In the genomic region with DNA sequence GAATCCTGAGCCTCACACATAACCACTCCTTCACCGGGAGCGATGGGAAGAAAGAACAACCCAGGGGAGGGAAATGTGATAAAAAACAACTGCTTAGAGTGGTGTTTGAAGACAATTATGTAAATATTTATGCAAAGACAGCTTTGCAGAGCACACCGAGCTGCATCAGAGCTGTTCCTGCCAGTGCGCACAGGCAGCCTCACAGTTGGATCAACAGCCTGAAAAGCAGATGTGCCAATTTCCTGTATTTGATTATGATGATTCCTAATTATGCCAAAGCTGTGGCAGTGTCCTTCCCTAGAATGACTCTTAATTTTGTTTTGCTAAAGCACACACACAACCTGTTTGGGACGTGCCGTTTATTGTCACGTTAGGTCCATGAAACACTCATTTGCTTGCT, we compare ENCODE assay signal across 29 mouse cellular contexts. TPM values are rescaled to one million over a fixed set of nuclear protein-coding genes. Genes with fewer than 3 reads are reported as not detected.
A peak's percentile ranks its signal among the peaks of the same experiment; 100 is the strongest.
DNase-seq lines count a peak whose midpoint lies in the region; ATAC-seq lines count a peak whose summit lies in the region.
"Had no signal": no experiment of that assay in that cellular context is flagged by ENCODE, and none has a peak within 500 bp of the region (broad histone marks: within the 10 kb centered on the region; RNA-seq: fewer than 3 reads in every experiment).

No protein-coding gene starts in this region.

- no peak overlapping the region for H3K4me3 ChIP-seq in forebrain, embryonic 15.5 days
- no peak overlapping the region for H3K4me3 ChIP-seq in forebrain, embryonic 12.5 days (replicated peaks)
- no peak overlapping the region for H3K4me3 ChIP-seq in neural tube, embryonic 14.5 days (ENCODE audit: low read depth, low read length)
- H3K4me3 ChIP-seq: embryonic facial prominence, embryonic 12.5 days; heart, embryonic 15.5 days; limb, embryonic 10.5 days; liver, embryonic 15.5 days; myocyte; neural tube, embryonic 15.5 days; stomach, embryonic 15.5 days had no signal

- H3K27me3 ChIP-seq in forebrain, embryonic 15.5 days = no peaks in the 10 kb centered on the region
- H3K27me3 ChIP-seq in forebrain, embryonic 12.5 days = no peaks in the 10 kb centered on the region
- no peaks in the 10 kb centered on the region for H3K27me3 ChIP-seq in neural tube, embryonic 14.5 days (ENCODE audit: control insufficient read depth, insufficient read depth, low read length)
- H3K27me3 ChIP-seq: embryonic facial prominence, embryonic 12.5 days; heart, embryonic 15.5 days; liver, embryonic 15.5 days; neural tube, embryonic 15.5 days; Patski; stomach, embryonic 15.5 days had no signal

- DNase-seq in layer of hippocampus, postnatal 10 days (ENCODE audit: low spot score in 2 of 2) = peak; percentile 15 to 25
- no peak for DNase-seq in layer of hippocampus, postnatal 25 days (ENCODE audit: extremely low spot score in 1 of 2, low spot score in 1 of 2)
- DNase-seq in neural tube, embryonic 10.5 days (ENCODE audit: extremely low spot score, low spot score) = no peak
- no peak for DNase-seq in spleen, postnatal 10 days (ENCODE audit: low spot score in 2 of 2)
- no peak for DNase-seq in thymus, postnatal 4 days
- DNase-seq: cerebellum, adult 2 months; cerebellum, postnatal 25 days; heart, postnatal 36 days; kidney, adult 18-20 months; kidney, postnatal 4 days; liver; right cerebral cortex, adult 18-20 months; right cerebral cortex, postnatal 4 days; thymus, postnatal 25 days had no signal

- H3K27ac ChIP-seq in forebrain, embryonic 15.5 days (replicated peaks) = no peak overlapping the region
- no peak overlapping the region for H3K27ac ChIP-seq in forebrain, embryonic 12.5 days
- no peak overlapping the region for H3K27ac ChIP-seq in neural tube, embryonic 14.5 days (ENCODE audit: low read depth, low read length)
- H3K27ac ChIP-seq: embryonic facial prominence, embryonic 12.5 days; heart, embryonic 15.5 days; limb, embryonic 10.5 days; liver, embryonic 15.5 days; macrophage; neural tube, embryonic 15.5 days; stomach, embryonic 15.5 days had no signal

- 38% methylated on average over 7 of the region's 7 CpGs for WGBS in forebrain, embryonic 15.5 days
- WGBS in forebrain, embryonic 12.5 days = 62% methylated on average over 7 of the region's 7 CpGs
- WGBS in neural tube, embryonic 14.5 days = 48% methylated on average over 7 of the region's 7 CpGs

- no peak overlapping the region for H3K9ac ChIP-seq in forebrain, embryonic 15.5 days (replicated peaks)
- H3K9ac ChIP-seq in forebrain, embryonic 12.5 days = no peak overlapping the region
- no peak overlapping the region for H3K9ac ChIP-seq in neural tube, embryonic 14.5 days (replicated peaks; ENCODE audit: low read depth, low read length)
- H3K9ac ChIP-seq: embryonic facial prominence, embryonic 12.5 days; heart, embryonic 15.5 days; liver, embryonic 15.5 days; neural tube, embryonic 15.5 days; stomach, embryonic 15.5 days had no signal

- no peak overlapping the region for H3K4me2 ChIP-seq in forebrain, embryonic 15.5 days (replicated peaks)
- no peak overlapping the region for H3K4me2 ChIP-seq in forebrain, embryonic 12.5 days
- H3K4me2 ChIP-seq in neural tube, embryonic 14.5 days (ENCODE audit: low read depth, low read length) = no peak overlapping the region
- H3K4me2 ChIP-seq: embryonic facial prominence, embryonic 12.5 days; heart, embryonic 15.5 days; liver, embryonic 15.5 days; neural tube, embryonic 15.5 days; stomach, embryonic 15.5 days had no signal

- H3K36me3 ChIP-seq in forebrain, embryonic 15.5 days = no peaks in the 10 kb centered on the region
- H3K36me3 ChIP-seq in forebrain, embryonic 12.5 days (replicated peaks) = no peaks in the 10 kb centered on the region
- no peaks in the 10 kb centered on the region for H3K36me3 ChIP-seq in neural tube, embryonic 14.5 days (ENCODE audit: control insufficient read depth, insufficient read depth, low read length)
- H3K36me3 ChIP-seq: embryonic facial prominence, embryonic 12.5 days; heart, embryonic 15.5 days; limb, embryonic 10.5 days; liver, embryonic 15.5 days; neural tube, embryonic 15.5 days; stomach, embryonic 15.5 days had no signal

- peak; percentile 64; the same call in 1 of the 2 replicates for ATAC-seq in forebrain, embryonic 15.5 days (replicated peaks)
- ATAC-seq in forebrain, embryonic 12.5 days (ENCODE audit: low FRiP score) = no peak
- ATAC-seq in neural tube, embryonic 14.5 days (ENCODE audit: low read depth) = peak; percentile 51; the same call in 1 of the 2 replicates
- ATAC-seq: CD4-positive, CD25-positive, alpha-beta regulatory T cell, adult 4 months; inflammation-experienced regulatory T-cells, adult 6 months; lung, postnatal 0 days; Patski had no signal

- 0 out of 2 replicates have a peak, but pooled peaks cover 6% of the 10 kb centered on the region for H3K4me1 ChIP-seq in forebrain, embryonic 15.5 days
- no peaks in the 10 kb centered on the region for H3K4me1 ChIP-seq in forebrain, embryonic 12.5 days
- no peaks in the 10 kb centered on the region for H3K4me1 ChIP-seq in neural tube, embryonic 14.5 days (ENCODE audit: control insufficient read depth, insufficient read depth, low read length)
- H3K4me1 ChIP-seq: embryonic facial prominence, embryonic 12.5 days; heart, embryonic 15.5 days; limb, embryonic 10.5 days; liver, embryonic 15.5 days; stomach, embryonic 15.5 days had no signal

- H3K9me3 ChIP-seq in forebrain, embryonic 15.5 days = no peaks in the 10 kb centered on the region
- H3K9me3 ChIP-seq in forebrain, embryonic 12.5 days = no peaks in the 10 kb centered on the region
- H3K9me3 ChIP-seq in neural tube, embryonic 14.5 days (ENCODE audit: control insufficient read depth, low read length) = no peaks in the 10 kb centered on the region
- H3K9me3 ChIP-seq: embryonic facial prominence, embryonic 12.5 days; heart, embryonic 15.5 days; limb, embryonic 10.5 days; liver, embryonic 15.5 days; neural tube, embryonic 15.5 days; stomach, embryonic 15.5 days had no signal

RNA-seq across cellular contexts. Expression of a gene that starts 52.6 kb away (rescaled TPM):
- 4.1 and 4.4 TPM in 2 replicates for polyA plus RNA-seq in forebrain, embryonic 15.5 days (2015; fragmentation: Nextera tagmentation; extraction: Ambion mirVana)
- polyA plus RNA-seq in forebrain, embryonic 12.5 days (2016; fragmentation: Nextera tagmentation; extraction: Ambion mirVana) = 9.2 and 9.5 TPM in 2 replicates
- 1 to 10 TPM; 2.6 to 2.7 TPM for total RNA-seq in layer of hippocampus, postnatal 10 days (2021)
- 1 to 10 TPM; 2.0 to 2.1 TPM for total RNA-seq in layer of hippocampus, postnatal 25 days (2021)
- 1.9 and 13.2 TPM in 2 replicates for polyA plus RNA-seq in neural tube, embryonic 14.5 days (2014; fragmentation: Nextera tagmentation; extraction: Ambion mirVana)

Comparison
In these comparisons a context has a peak if more than half of its experiments do, and no peak if none do; other contexts are left out.
1. DNase-seq: peak in layer of hippocampus, postnatal 10 days (2 of 2); none in layer of hippocampus, postnatal 25 days (0 of 2), neural tube, embryonic 10.5 days (single experiment), spleen, postnatal 10 days (0 of 2) and thymus, postnatal 4 days (single experiment).